Mouse (Mus musculus): ENCODE measurements around the gene Shisa7. TPM values are rescaled to one million over a fixed set of nuclear protein-coding genes. Genes with fewer than 3 reads are reported as not detected.

The Shisa7 gene
- polyA plus RNA-seq, 1 experiment: 1.2 TPM

Other genes with a start within 250 kb of the Shisa7 start
- 0.05 TPM in 1 of 2 replicates, not detected in the other for gene Ptprh, start 240.7 kb downstream of the Shisa7 start, polyA plus RNA-seq (2012; rRNA removed)
- gene Tmem86b, start 213.3 kb downstream of the Shisa7 start, polyA plus RNA-seq (2012; rRNA removed): 13.0 and 16.5 TPM in 2 replicates
- 120 and 134 TPM in 2 replicates for gene Ppp6r1, start 185.7 kb downstream of the Shisa7 start, polyA plus RNA-seq (2012; rRNA removed)
- gene Hspbp1, start 159.6 kb downstream of the Shisa7 start, polyA plus RNA-seq (2012; rRNA removed): 28.9 and 31.8 TPM in 2 replicates
- 3.3 TPM in 2 replicates for gene Brsk1, start 154.1 kb downstream of the Shisa7 start, polyA plus RNA-seq (2012; rRNA removed)
- 0.89 and 1.2 TPM in 2 replicates for gene Tmem150b, start 119.4 kb downstream of the Shisa7 start, polyA plus RNA-seq (2012; rRNA removed)
- gene Kmt5c, start 104.6 kb downstream of the Shisa7 start, polyA plus RNA-seq (2012; rRNA removed): 71.4 and 75.9 TPM in 2 replicates
- gene Cox6b2, start 91.6 kb downstream of the Shisa7 start, polyA plus RNA-seq (2012; rRNA removed): 36.7 and 37.2 TPM in 2 replicates
- gene Fam71e2, start 73.4 kb downstream of the Shisa7 start, polyA plus RNA-seq (2012; rRNA removed): 0.26 and 0.80 TPM in 2 replicates
- 0.34 and 0.55 TPM in 2 replicates for gene Il11, start 61.8 kb downstream of the Shisa7 start, polyA plus RNA-seq (2012; rRNA removed)
- gene Tmem190, start 61.8 kb downstream of the Shisa7 start, polyA plus RNA-seq (2012; rRNA removed): 0.54 and 1.2 TPM in 2 replicates
- gene Tmem238, start 55.0 kb downstream of the Shisa7 start, polyA plus RNA-seq (2012; rRNA removed): 26.4 and 45.7 TPM in 2 replicates
- 262 and 263 TPM in 2 replicates for gene Rpl28, start 51.8 kb downstream of the Shisa7 start, polyA plus RNA-seq (2012; rRNA removed)
- 229 and 251 TPM in 2 replicates for gene Ube2s, start 32.1 kb downstream of the Shisa7 start, polyA plus RNA-seq (2012; rRNA removed)
- gene Isoc2b, start 25.6 kb upstream of the Shisa7 start, polyA plus RNA-seq (2012; rRNA removed): 34.9 and 45.7 TPM in 2 replicates
- gene Isoc2a, start 32.5 kb upstream of the Shisa7 start, polyA plus RNA-seq (2012; rRNA removed): 26.4 and 35.4 TPM in 2 replicates
- 0.09 TPM in 1 of 2 replicates, not detected in the other for gene Gm36210, start 61.8 kb upstream of the Shisa7 start, polyA plus RNA-seq (2012; rRNA removed)
- gene Zfp628, start 70.5 kb upstream of the Shisa7 start, polyA plus RNA-seq (2012; rRNA removed): 6.9 and 10.2 TPM in 2 replicates
- gene Nat14, start 77.3 kb upstream of the Shisa7 start, polyA plus RNA-seq (2012; rRNA removed): 3.6 TPM in 2 replicates
- gene Ssc5d, start 81.1 kb upstream of the Shisa7 start, polyA plus RNA-seq (2012; rRNA removed): 8.5 and 12.1 TPM in 2 replicates
- gene Sbk2, start 119.7 kb upstream of the Shisa7 start, polyA plus RNA-seq (2012; rRNA removed): 0.89 and 1.9 TPM in 2 replicates
- 0.12 and 0.20 TPM in 2 replicates for gene Sbk3, start 126.5 kb upstream of the Shisa7 start, polyA plus RNA-seq (2012; rRNA removed)
- gene Zfp579, start 151.5 kb upstream of the Shisa7 start, polyA plus RNA-seq (2012; rRNA removed): 37.0 and 39.8 TPM in 2 replicates
- gene Zfp524, start 169.7 kb upstream of the Shisa7 start, polyA plus RNA-seq (2012; rRNA removed): 24.1 and 28.6 TPM in 2 replicates
- 25.6 and 26.5 TPM in 2 replicates for gene Fiz1, start 170.0 kb upstream of the Shisa7 start, polyA plus RNA-seq (2012; rRNA removed)
- gene Gm44973, start 170.8 kb upstream of the Shisa7 start, polyA plus RNA-seq (2012; rRNA removed): 0.18 TPM in 1 of 2 replicates, not detected in the other
- 26.7 and 29.1 TPM in 2 replicates for gene Zfp865, start 175.7 kb upstream of the Shisa7 start, polyA plus RNA-seq (2012; rRNA removed)
- gene Ccdc106, start 175.9 kb upstream of the Shisa7 start, polyA plus RNA-seq (2012; rRNA removed): 5.8 and 7.8 TPM in 2 replicates
- gene 4632433K11Rik, start 189.4 kb upstream of the Shisa7 start, polyA plus RNA-seq (2012; rRNA removed): not detected in 2 replicates
- gene Zfp784, start 193.8 kb upstream of the Shisa7 start, polyA plus RNA-seq (2012; rRNA removed): 5.5 and 6.4 TPM in 2 replicates
- 15.5 and 17.9 TPM in 2 replicates for gene Zfp580, start 206.8 kb upstream of the Shisa7 start, polyA plus RNA-seq (2012; rRNA removed)
- gene U2af2, start 217.4 kb upstream of the Shisa7 start, polyA plus RNA-seq (2012; rRNA removed): 163 and 192 TPM in 2 replicates
- 142 and 162 TPM in 2 replicates for gene Epn1, start 235.5 kb upstream of the Shisa7 start, polyA plus RNA-seq (2012; rRNA removed)

Measured in gonadal fat pad, adult 2 months (tissue).